Mouse (Mus musculus) testis, adult 2 months (tissue): ENCODE measurements at regions not wholly inside any gene's neighbourhood (a gene's known extent, or its start where the extent isn't known, plus 50 kb on each side); places are given as distances from the start of the nearest gene placed in this dataset.

Experiments used
- H3K27ac ChIP-seq: fragments of 200-500 bp; 2 replicates; pipeline ENCODE4 v1.5.1; 2012; ENCODE audit warnings: low read depth, low read length; ENCODE audit not compliant: control insufficient read depth, insufficient read depth
- H3K27me3 ChIP-seq: fragments of 200-500 bp; 2 replicates; pipeline ENCODE4 v1.6.1; 2012; ENCODE audit warnings: mild to moderate bottlenecking, low read length, moderate library complexity; ENCODE audit not compliant: control insufficient read depth, insufficient read depth
- H3K36me3 ChIP-seq: fragments of 200-500 bp; 2 replicates; pipeline ENCODE4 v1.6.1; 2012; ENCODE audit warnings: mild to moderate bottlenecking, low read length; ENCODE audit not compliant: control insufficient read depth, insufficient read depth
- H3K4me1 ChIP-seq: fragments of 200-500 bp; 2 replicates; pipeline ENCODE4 v1.6.1; 2012; ENCODE audit warnings: low read length; ENCODE audit not compliant: control insufficient read depth, insufficient read depth
- H3K4me3 ChIP-seq: fragments of 200-500 bp; 2 replicates; pipeline ENCODE4 v1.5.1; 2012; ENCODE audit warnings: low read depth, mild to moderate bottlenecking, low read length, moderate library complexity, mixed read lengths; ENCODE audit not compliant: control insufficient read depth
- CTCF ChIP-seq: fragments of 200-500 bp; IDR thresholded peaks from 2 replicates; pipeline ENCODE4 v1.5.1; 2012; ENCODE audit warnings: low read depth, mild to moderate bottlenecking, inconsistent platforms, low read length, moderate library complexity; ENCODE audit not compliant: control insufficient read depth, insufficient read depth, insufficient replicate concordance
- POLR2A ChIP-seq: fragments of 200-500 bp; IDR thresholded peaks from 2 replicates; pipeline ENCODE4 v1.6.1; 2012; ENCODE audit warnings: low read depth, mild to moderate bottlenecking, inconsistent platforms, low read length, moderate library complexity; ENCODE audit not compliant: control insufficient read depth

DNA sequence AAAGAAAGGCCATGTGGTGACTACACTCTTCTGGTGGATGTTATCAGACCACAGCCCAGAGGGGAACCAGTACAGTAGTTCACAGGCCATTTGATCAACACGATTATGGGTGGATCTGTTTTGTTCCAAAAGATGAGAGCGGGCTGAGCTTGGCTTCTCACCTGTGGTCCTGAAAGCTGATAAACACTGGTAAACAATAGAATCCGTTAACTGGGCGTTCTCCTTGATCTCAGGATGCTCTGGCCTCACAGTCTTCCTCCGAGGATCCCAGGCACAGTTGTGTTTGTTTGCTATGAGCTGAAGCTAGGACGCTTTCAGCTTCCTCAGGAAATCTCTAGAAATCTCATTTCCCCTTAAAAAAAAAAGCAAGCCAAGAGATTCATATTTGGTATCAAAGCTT lies 153.9 kb downstream of the Gm19410 start:
- Histone ChIP-seq H3K27me3 (no peaks in the 10 kb centered on the region), H3K27ac (no peak overlapping the region), H3K36me3 (no peaks in the 10 kb centered on the region), H3K4me1 (no peaks in the 10 kb centered on the region), H3K4me3 (no peak overlapping the region)
- no peak for TF ChIP-seq CTCF
- TF ChIP-seq POLR2A, result no peak

GRCm38 (mm10) chr8:35919859-35920675 lies 154.5 kb downstream of the Gm19410 start:
- no peak overlapping the region for H3K27ac ChIP-seq

GRCm38 (mm10) chr8:35924026-35924425 lies 158.4 kb downstream of the Gm19410 start:
- TF ChIP-seq CTCF (no peak), POLR2A (no peak)
- no peak overlapping the region for H3K27ac ChIP-seq

More at GRCm38 (mm10) chr8:35919859-35920675, 154.5 kb downstream of the Gm19410 start:
- TF ChIP-seq CTCF (no peak), POLR2A (no peak)
- Histone ChIP-seq H3K4me1 (no peaks in the 10 kb centered on the region), H3K27me3 (no peaks in the 10 kb centered on the region), H3K4me3 (no peak overlapping the region), H3K36me3 (no peaks in the 10 kb centered on the region)

GRCm38 (mm10) chr8:35927408-35927871 lies 161.8 kb downstream of the Gm19410 start:
- Histone ChIP-seq H3K36me3 (no peaks in the 10 kb centered on the region), H3K4me3 (no peak overlapping the region), H3K27ac (no peak overlapping the region), H3K4me1 (no peaks in the 10 kb centered on the region), H3K27me3 (no peaks in the 10 kb centered on the region)
- TF ChIP-seq POLR2A (no peak), CTCF (no peak)

More at GRCm38 (mm10) chr8:35924026-35924425, 158.4 kb downstream of the Gm19410 start:
- H3K36me3 ChIP-seq, result no peaks in the 10 kb centered on the region
- H3K4me3 ChIP-seq, result no peak overlapping the region
- H3K27me3 ChIP-seq, result no peaks in the 10 kb centered on the region
- H3K4me1 ChIP-seq, result no peaks in the 10 kb centered on the region

DNA sequence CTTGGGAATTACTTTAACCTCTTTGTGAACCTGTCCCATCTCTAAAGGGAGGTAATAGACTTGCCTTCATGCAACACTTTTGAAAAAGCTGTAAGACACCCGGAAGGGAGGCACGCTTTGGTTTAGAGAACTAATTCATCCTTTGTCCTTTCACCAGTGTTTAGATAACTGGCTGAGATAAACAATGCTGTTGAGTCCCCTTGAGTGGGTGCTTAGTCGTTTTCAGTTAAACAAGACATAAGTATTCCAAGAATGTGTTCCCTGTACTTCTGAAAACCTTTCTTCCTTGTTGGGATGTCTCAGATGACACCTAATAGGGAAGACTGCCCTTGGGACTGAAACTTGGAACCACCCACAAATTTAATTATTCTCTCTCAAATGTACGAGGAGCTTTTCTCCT lies 164.7 kb downstream of the Gm19410 start:
- Histone ChIP-seq H3K4me1 (no peaks in the 10 kb centered on the region), H3K27me3 (no peaks in the 10 kb centered on the region), H3K36me3 (no peaks in the 10 kb centered on the region), H3K27ac (no peak overlapping the region), H3K4me3 (no peak overlapping the region)
- TF ChIP-seq CTCF (no peak), POLR2A (no peak)

GRCm38 (mm10) chr8:35933186-35934114 lies 167.9 kb downstream of the Gm19410 start:
- H3K27me3 ChIP-seq, result no peaks in the 10 kb centered on the region
- no peaks in the 10 kb centered on the region for H3K4me1 ChIP-seq
- H3K27ac ChIP-seq, result no peak overlapping the region
- no peaks in the 10 kb centered on the region for H3K36me3 ChIP-seq
- no peak for TF ChIP-seq CTCF
- TF ChIP-seq POLR2A, result no peak
- no peak overlapping the region for H3K4me3 ChIP-seq

DNA sequence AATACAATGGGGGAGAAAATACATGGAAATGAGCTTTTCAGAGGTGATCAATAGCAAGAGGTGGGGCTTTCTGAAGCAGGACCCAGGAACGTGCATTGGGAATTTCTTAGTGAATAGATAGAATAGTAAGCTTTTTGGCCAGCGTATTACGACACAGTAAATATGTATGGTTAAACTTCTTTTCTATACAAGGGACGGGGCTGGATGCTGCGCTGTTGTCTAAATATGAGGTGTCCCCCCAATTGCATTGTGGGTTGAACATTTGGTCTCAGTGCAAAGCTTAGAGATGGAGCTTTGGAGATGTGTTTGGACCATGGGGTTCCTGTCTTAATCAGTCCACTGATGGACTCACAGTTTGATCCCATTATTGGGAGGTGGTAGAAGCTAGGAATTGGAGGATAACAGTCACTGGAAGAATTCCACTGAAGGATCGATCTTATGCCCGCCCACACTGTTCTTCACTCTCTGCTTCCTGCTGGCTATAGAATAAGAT lies 168.6 kb downstream of the Gm19410 start:
- H3K36me3 ChIP-seq, result no peaks in the 10 kb centered on the region
- TF ChIP-seq CTCF, result no peak
- no peak for TF ChIP-seq POLR2A
- no peaks in the 10 kb centered on the region for H3K4me1 ChIP-seq
- H3K4me3 ChIP-seq, result no peak overlapping the region
- no peaks in the 10 kb centered on the region for H3K27me3 ChIP-seq
- H3K27ac ChIP-seq, result no peak overlapping the region
